Mouse (Mus musculus) neutrophil, adult 5-6 weeks (primary cell): ENCODE measurements around the gene Pnmal2. TPM values are rescaled to one million over a fixed set of nuclear protein-coding genes. Genes with fewer than 3 reads are reported as not detected.

Experiments used
- ATAC-seq: fragments of 151-379, 151-347 bp; 2 replicates; pipeline ENCODE4 v1.8.0; 2017; ENCODE audit warnings: mild to moderate bottlenecking, moderate TSS enrichment; ENCODE audit not compliant: insufficient number of reproducible peaks, poor library complexity, low FRiP score, severe bottlenecking; ENCODE audit errors: extremely low read depth
- total RNA-seq: library from RNA; stranded (forward); fragments of 200-1000 nt; gene quantifications from 2 replicates; pipeline ENCODE4 v1.2.3, GENCODE M21; 2017

Gene Pnmal2
- total RNA-seq, 1 experiment from 2014 or later, result not detected

DNA sequence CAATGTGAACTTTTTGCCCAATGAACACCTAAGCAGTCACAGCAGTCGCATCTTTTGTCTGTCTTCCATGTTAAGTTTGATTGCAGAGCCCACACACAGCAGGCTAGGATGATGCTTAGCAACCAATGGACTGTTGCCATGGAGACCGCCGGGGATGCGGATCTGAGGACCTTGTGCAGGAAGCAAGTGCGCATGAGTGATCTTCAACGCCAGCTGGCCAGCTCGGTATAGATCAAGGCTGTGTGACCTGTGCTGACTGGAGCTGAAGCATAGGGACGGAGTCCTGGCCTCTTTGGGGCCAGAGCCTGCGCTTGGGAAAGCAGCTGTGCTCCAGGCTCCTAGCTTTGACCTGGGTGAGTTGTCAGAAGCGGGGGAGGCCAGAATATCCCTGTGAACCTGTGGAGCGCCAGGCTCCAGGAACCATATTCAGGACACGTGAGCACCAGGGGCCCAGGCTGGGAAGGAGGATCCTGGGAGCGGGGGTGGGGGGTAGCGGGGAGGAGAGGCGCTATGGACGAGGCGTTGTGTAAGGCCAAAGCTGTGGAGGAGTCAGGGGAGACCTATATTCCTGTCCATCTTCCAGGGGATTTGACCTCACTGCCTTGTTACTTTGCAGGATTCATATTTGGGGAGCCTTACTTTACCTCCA, 15.2 kb downstream of the Pnmal2 start, which contains the start of gene Pnmal1:
Gene Pnmal1, plus strand, starts transcription at position 141 of the 649 bp plus-strand sequence.
- no peak for ATAC-seq

DNA sequence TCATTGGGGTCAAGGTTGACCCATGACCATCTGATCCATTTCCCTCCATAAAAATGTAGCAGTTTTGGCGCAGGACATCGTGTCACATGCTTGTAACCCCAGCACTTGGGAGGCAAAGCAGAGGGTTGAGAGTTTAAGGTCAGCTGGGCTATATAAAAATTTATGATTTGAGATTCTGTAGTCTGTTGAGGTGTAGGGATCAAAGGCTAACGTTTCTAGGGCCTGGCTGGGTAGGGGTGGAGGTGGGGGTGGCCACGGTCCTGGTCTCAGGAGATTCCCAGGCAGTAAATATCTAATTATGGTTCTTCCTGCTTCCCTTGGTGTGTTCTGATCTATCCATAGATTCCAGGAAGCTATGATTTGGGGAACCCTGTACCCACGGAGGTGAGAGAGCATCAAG, 17.2 kb downstream of the Pnmal2 start:
- no peak for ATAC-seq

DNA sequence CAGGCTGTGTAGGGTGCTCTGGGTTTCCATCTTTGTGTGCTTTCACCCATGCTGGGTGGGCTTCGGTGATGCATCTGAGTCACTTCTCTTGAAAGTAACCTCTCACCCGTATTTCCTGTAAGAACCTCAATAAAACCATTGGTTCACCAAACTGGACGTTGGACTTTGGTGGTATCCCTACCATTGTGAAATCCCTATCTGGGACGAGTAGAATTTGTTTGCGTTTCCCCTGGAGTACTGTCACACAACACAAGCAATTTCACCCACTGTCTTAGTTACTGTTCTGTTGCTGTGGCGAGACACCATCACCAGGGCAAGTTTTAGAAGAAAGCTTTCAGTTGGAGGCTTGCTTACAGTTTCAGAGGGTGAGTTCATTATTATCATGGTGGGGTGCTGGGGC, 23.9 kb downstream of the Pnmal2 start:
- no peak for ATAC-seq

DNA sequence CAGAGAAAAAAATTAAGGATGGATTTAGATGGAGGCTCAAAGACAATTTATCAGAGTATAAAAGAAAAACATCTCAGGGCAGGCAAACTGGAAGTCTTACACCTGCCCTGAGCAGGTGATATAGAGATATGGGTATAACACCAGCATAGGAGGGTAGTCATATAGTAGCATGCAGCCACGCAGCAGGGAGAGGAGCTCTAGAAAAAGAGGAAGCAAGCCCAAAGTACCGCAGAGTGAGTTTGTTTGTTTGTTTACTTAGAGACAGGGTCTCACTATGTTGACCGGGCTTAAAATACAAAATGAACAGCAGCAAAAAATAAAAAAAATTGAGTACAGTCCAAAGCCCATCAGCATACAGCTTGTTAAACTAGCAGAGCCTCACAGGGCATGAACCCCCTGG, 26.7 kb downstream of the Pnmal2 start:
- ATAC-seq, result no peak

DNA sequence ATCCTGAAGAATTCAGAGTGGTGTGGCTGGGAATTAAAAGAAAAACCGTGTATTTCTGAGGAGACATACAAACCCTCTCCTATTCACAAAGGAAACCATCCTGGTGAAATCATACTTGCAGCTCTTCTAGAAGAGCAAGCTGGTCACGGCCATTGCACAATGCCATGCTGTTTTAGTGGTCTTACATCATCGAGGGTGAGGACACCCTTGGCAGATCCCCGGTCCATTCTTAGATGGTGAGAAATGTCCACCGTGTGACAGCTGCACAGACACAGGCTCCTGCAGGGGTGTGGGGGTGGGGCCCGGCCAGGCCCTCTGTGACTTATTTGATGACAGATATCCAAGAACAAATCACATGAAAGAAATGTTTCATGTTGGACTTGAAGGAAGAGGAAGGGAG, 29.5 kb downstream of the Pnmal2 start:
- no peak for ATAC-seq

DNA sequence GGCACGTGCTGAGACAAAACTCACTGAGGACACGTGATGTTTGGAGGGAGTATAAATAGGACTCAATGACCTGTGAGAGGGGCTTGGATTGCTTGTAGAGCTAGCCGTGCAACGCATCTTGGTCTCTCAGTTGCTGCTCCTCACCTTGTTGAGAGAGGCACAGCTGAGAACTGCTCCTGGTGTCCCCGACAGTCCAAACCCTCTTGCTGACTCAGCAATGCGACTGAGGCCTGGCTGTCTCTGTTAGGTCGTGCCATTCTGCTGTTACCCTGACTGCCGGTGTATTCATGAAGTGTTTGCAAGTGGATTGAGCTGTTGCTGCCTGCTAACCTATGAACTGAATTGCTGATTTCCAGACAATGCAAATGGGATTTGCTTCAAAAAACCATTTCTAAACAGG, 31.8 kb downstream of the Pnmal2 start:
- no peak for ATAC-seq

DNA sequence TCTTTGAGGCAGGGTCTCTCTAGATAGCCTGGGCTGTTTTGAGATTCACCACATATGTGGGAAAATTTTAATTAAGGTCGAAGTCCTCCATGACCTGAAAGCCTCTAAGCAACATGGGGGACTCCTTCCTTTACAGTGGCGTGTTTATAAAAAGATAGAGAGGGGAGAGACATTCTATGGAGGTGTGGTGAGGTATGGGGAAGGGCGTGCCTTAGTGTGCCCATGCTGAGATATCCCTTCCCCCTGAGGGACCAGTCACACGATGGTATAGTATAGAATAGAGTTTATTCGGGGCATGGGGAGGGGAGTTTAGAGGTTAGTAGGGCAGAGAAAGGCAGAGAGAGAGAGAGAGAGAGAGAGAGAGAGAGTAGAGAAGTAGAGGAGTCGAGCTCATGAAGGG, 33.7 kb downstream of the Pnmal2 start:
- no peak for ATAC-seq

DNA sequence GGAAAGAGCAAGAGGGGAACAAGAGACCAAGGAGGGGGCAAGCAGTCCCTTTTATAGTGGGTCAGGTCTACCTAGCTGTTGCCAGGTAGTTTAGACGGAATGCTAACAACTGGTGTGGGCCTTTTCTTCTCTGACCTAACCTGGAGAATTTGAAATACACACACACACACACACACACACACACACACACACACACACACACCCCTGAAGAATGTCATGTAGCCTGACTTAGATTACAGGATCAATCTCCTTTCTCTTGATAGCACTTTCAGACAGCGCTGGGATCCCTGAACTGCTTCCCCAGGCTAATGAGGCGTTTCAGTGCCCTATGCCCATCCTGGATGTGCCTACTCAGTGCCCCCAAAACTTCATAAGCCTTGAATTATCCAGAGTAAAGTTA, 34.1 kb downstream of the Pnmal2 start:
- no peak for ATAC-seq

DNA sequence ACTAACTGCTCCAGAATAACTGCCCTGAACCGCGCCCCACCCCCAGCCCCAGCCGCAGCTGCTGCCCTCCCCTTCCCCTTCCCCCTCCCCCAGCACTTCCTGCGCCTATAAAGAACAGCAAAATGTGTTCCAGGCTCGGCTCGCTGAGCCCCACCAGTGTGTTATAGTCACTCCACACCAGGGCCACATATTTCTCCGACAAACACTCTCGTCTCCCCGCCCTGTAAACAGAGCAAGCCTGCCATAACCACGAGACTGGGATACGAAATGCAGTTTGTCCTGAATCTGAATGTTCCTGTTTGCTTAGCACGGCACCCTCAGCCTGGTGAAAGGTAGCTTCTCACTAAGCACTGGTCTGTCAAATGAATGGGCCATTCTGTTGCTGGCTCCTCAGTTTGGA, 35.9 kb downstream of the Pnmal2 start:
- no peak for ATAC-seq

DNA sequence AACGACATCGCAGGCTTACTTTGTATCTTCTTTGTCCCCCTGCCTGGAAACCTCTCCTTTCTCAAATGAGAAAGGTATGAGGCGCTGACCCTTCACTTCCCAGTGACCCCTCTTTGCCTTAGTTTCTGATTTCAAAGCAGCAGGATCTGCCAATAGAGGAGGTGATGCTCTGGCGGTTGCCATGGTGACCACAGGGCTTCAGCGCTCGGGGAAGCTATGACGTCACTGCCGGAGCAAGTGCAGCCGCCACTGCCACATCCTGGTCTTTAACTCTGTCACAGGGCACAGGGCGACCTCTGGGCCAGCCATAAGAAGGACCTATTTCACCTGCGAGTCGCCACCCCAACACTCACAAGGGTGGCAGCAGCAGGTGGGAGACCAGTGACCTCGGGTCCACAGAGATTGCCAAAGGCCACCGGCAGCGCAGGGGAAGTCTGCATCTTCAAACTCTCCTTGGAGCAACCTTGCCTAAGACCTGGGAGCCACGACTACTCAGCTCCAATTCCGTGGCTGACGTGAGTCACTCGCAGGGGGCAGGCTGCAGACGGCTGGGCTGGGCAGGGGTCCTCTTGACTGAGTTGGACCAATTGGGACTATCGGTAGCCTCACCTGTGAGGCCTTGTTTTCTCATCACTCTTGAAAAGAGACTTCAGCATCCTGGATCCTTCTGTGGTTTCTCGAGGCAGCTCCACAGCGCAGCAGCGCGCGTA, 38.5 kb downstream of the Pnmal2 start, which contains the start of gene Gm42372:
Gene Gm42372, plus strand, starts transcription at position 228 of the 710 bp plus-strand sequence.
- ATAC-seq, result peak; percentile 41; the same call in 1 of the 2 replicates

DNA sequence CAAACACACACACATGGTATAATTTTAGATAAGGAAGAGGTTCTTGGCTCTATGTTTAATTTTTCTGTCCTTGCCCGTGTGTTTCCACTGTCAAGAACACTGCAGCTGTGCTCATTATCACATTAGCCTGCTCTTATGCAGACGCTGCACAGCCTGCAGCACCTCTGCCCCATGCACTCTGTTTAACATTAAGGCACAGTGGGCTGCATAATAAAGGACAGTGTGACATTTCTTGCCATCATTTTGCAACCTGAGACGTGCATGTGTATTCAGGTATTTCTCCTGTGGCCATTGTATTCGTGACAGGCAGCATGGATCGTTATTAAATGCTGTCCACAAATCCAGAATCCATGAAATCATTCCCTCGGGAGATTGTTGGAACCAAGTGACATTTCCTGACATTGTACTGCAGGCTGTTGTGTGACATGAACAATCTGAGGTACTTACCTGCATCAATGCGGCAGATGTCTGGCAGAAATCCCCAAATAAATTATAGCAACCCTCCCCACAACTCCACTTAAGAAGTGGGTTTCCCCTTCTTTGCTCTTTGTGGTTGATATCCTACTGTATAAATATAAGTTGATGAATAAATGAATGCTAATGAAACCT, 43.2 kb downstream of the Pnmal2 start:
- no peak for ATAC-seq

DNA sequence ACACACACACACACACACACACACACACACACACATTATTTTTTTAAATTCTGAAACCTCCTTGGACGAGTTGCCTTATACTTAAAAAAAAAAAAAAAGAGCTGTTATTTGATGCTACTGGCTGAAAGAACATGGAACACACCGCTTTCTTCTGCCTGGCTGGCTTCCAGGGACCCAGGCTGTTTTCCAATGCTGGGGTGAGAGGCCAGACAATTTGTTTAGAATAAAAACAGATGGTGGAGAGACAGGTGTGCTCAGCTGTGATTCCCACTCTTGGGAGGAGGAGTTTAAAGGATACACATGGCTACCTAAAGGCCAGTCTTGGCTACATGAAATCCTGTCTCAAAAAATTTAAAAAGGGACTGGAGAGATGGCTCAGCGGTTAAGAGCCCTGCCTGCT, 43.9 kb downstream of the Pnmal2 start:
- ATAC-seq, result no peak

DNA sequence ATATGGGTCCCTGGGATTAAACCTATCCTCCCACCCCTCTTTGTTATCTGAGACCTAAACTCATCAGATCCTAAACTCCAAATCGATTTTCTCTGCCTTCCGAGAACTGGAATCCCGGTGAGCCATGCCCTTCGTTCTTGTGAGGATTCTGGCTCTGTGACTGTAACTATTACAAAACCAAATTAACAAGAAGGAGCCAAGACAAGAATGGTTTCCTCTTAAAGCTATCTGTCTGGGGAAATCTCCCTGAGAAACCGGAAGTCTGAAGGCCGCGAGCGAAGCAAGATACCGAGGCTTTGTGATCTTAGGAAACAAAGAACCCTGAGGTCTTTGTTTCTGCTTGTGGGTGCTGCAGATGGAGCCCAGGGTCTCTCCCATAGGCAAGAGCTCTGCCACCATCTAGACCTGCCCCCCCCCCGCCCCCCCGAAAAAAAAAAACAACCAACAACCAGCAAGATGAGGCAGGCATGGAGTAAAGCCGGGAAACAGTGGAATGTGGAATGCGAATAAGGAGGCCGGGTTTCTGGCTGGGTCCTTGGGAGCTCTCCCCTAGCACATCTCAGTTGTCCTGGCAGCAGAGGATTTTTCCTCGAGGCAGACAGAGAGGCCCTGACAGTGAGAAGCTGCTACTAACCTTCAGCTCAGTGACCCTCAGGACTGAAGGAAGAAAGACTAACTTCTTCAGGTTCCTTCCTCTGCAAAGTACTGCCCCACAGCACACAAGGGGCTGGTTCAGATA, 45.7 kb downstream of the Pnmal2 start:
- no peak for ATAC-seq

DNA sequence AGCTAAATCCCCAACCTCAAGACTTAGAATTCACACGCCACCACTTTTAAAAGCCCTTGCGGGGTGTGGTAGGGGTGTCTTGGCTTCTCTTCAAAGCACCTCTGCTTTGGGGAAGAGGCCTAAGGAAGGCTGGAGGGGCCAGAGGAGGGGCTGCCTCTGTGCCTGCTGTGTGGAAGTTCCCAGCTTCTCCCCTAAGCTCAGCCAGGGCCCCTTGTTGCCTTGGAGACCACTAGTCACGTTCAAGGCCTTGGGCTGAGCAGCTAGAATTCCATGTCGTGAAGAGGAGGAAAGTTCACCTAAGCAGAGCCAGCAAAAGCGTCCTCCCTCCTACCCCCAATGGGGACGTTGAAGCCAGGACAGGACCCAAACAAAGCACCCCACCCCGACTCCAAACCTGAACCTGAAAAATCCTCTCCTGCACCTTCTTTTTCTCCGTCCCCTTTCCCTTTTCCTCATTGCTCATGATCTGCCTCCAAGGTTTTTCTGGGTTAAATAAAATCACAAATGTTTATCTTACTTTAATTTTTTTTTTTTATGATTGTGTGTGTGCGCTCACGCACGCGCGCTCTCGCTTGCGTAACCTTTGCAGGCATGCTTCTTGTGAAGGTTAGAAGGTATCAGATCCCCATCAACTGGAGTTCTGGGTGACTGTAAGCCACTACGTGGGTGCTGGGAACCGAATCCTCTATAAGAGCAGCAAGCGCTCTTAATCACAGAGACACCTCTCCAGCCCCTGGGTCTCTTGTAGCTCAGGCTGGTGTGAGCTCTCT, 47.4 kb downstream of the Pnmal2 start:
- no peak for ATAC-seq

DNA sequence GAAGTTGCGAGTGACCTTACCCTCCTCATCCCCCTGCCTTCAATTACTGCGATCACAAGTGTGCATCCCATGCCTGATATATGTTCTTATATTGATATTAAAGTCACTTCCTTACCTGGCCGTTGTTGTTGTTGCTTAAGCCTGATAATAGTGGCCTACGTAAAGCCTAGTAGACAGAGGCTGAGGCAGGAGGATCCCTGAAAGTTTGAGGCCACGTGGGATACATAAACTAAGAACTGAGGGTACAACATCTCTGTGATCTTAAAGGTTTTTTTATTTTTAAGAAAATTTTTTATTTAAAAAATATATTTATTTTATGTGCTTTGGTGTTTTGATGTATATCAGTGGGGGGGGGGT, 47.9 kb downstream of the Pnmal2 start, which contains the start of gene Ccdc8:
Gene Ccdc8, plus strand, starts transcription at position 258 of the 357 bp plus-strand sequence.
- no peak for ATAC-seq

DNA sequence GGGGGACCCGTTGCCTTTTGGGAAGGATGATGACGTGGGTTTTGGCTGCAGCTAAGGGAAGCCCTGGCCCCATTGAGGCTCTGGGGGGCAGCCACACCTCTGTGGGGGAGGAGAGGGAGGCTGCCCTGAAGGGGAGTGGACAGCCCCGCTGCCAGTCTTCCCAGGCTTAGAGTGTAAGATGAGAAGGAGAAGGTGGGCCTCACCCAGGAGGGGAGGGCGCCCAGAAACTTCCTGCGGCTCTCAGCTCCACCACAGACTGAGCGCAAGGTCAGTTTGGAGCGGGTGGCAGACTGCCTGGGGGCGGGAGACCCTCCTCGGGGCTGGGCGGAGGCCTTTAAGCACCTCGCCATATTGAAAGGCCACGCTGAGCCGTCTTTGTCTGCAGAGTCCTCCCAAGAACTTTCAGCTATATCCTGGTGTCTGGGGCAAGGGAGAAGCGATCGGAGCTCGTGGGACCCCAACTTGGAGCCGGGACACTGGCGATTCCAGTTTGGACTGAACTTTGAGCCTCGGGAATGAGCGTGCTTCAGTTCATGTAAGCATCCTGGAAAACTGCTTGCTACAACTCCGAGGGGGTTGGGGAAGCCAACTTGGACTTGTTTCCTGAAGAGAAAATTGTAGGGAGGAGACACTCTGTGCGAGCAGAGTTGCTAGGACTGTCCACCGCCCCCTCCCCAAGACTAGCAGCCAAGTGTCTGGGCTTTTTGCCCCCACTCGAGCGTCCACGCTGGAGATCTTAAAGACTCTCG, 49.3 kb downstream of the Pnmal2 start:
- no peak for ATAC-seq

DNA sequence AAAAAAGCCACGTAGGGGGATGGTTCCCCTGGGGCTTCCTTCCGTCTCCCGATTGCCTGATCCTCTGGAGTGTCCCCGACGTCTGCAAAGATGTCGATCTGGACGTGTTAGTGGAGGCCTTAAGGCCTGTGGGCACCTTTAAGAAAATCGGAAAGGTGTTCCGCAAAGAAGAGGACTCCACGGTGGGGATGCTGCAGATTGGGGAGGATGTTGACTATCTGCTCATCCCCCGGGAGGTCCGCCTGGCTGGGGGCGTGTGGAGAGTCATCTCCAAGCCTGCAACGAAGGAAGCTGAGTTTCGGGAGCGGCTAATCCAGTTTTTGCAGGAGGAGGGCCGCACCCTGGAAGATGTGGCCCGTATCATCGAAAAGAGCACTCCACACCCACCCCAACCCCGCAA, 49.9 kb downstream of the Pnmal2 start:
- ATAC-seq, result no peak

DNA sequence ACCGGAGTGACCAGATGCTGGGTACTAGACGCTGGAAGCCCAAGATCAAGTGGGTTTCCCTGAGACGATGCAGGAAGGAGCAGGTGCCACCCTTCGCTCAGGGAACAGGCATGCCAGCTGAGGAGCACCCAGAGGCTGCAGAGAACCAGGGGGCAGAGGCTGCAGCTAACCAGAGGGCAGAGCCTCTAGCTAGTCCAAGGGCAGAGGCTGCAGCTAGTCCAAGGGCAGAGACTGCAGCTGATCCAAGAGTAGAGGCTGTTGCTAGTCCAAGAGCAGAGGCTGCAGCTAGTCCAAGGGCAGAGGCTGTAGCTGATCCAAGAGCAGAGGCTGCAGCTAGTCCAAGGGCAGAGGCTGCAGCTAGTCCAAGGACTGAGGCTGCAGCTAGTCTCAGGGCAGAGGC, 50.9 kb downstream of the Pnmal2 start:
- no peak for ATAC-seq
